Comparison of ENCODE assay signal across 28 mouse cellular contexts in genomic region chr4:107292273-107292662, GRCm38 (mm10). TPM values are rescaled to one million over a fixed set of nuclear protein-coding genes. Genes with fewer than 3 reads are reported as not detected.
DNase-seq lines count a peak whose midpoint lies in the region; ATAC-seq and TF ChIP-seq lines count a peak whose summit lies in the region.
"Had no signal": no experiment of that assay in that cellular context is flagged by ENCODE, and none has a peak within 500 bp of the region (broad histone marks: within the 10 kb centered on the region; RNA-seq: fewer than 3 reads in every experiment).

No protein-coding gene starts in this region.

- WGBS in kidney, embryonic 14.5 days = 22% methylated on average over 4 of the region's 4 CpGs
- 21% methylated on average over 4 of the region's 4 CpGs for WGBS in intestine, embryonic 15.5 days
- 32% methylated on average over 4 of the region's 4 CpGs for WGBS in intestine, embryonic 16.5 days
- WGBS in small intestine, adult 2 months = 12% methylated on average over 4 of the region's 4 CpGs

- no peak overlapping the region for H3K4me2 ChIP-seq in kidney, embryonic 14.5 days (replicated peaks; ENCODE audit: low read depth, low read length)
- H3K4me2 ChIP-seq in intestine, embryonic 15.5 days (replicated peaks) = no peak overlapping the region
- no peak overlapping the region for H3K4me2 ChIP-seq in intestine, embryonic 16.5 days (ENCODE audit: low read depth, low read length)
- H3K4me2 ChIP-seq: embryonic facial prominence, embryonic 12.5 days; heart, embryonic 15.5 days; hindbrain, embryonic 15.5 days; limb, embryonic 13.5 days; liver, embryonic 13.5 days had no signal

- no peak overlapping the region for H3K4me3 ChIP-seq in kidney, embryonic 14.5 days (ENCODE audit: low read length)
- no peak overlapping the region for H3K4me3 ChIP-seq in intestine, embryonic 15.5 days (replicated peaks)
- no peak overlapping the region for H3K4me3 ChIP-seq in intestine, embryonic 16.5 days (ENCODE audit: low read length)
- H3K4me3 ChIP-seq in small intestine, adult 2 months (ENCODE audit: low read depth, low read length) = no peak overlapping the region
- H3K4me3 ChIP-seq: embryonic facial prominence, embryonic 12.5 days; erythroblast, embryonic 14.5 days; heart, embryonic 15.5 days; hindbrain, embryonic 15.5 days; limb, embryonic 13.5 days; liver, embryonic 13.5 days; midbrain, embryonic 10.5 days had no signal

- DNase-seq in kidney, adult 9 months = peak; percentile 31
- DNase-seq in gastrocnemius, postnatal 10 days = no peak
- no peak for DNase-seq in right cerebral cortex, postnatal 36 days (ENCODE audit: low spot score in 2 of 2)
- DNase-seq: adrenal gland, adult 2 months; cerebellum, adult 9-11 months; heart, adult 18-20 months; heart, postnatal 4 days; kidney, adult 11 months; kidney, postnatal 4 days; liver, embryonic 13.5 days; retina, postnatal 1 day; thymus, adult 18-20 months had no signal

- no peaks in the 10 kb centered on the region for H3K27me3 ChIP-seq in kidney, embryonic 14.5 days (ENCODE audit: control insufficient read depth, insufficient read depth, low read length)
- no peaks in the 10 kb centered on the region for H3K27me3 ChIP-seq in intestine, embryonic 15.5 days (replicated peaks)
- no peaks in the 10 kb centered on the region for H3K27me3 ChIP-seq in intestine, embryonic 16.5 days (replicated peaks; ENCODE audit: control insufficient read depth, insufficient read depth, low read length)
- H3K27me3 ChIP-seq in small intestine, adult 2 months (ENCODE audit: control insufficient read depth, insufficient read depth, low read length) = no peaks in the 10 kb centered on the region
- H3K27me3 ChIP-seq: embryonic facial prominence, embryonic 12.5 days; heart, embryonic 15.5 days; hindbrain, embryonic 15.5 days; limb, embryonic 13.5 days had no signal

- H3K4me1 ChIP-seq in kidney, embryonic 14.5 days (ENCODE audit: control insufficient read depth, insufficient read depth, low read length) = no peaks in the 10 kb centered on the region
- H3K4me1 ChIP-seq in intestine, embryonic 15.5 days (replicated peaks) = peaks cover 8% of the 10 kb centered on the region; the same call in 1 of the 2 replicates
- peaks cover 9% of the 10 kb centered on the region for H3K4me1 ChIP-seq in intestine, embryonic 16.5 days (ENCODE audit: control insufficient read depth, insufficient read depth, low read length)
- H3K4me1 ChIP-seq in small intestine, adult 2 months (ENCODE audit: control insufficient read depth, insufficient read depth, insufficient read length, low read length) = peaks cover 10% of the 10 kb centered on the region
- H3K4me1 ChIP-seq: embryonic facial prominence, embryonic 12.5 days; heart, embryonic 15.5 days; hindbrain, embryonic 15.5 days; limb, embryonic 13.5 days; midbrain, embryonic 10.5 days had no signal

- H3K27ac ChIP-seq in kidney, embryonic 14.5 days (ENCODE audit: low read depth, low read length) = no peak overlapping the region
- no peak overlapping the region for H3K27ac ChIP-seq in intestine, embryonic 15.5 days
- H3K27ac ChIP-seq in intestine, embryonic 16.5 days (ENCODE audit: low read length) = no peak overlapping the region
- peak overlapping the region; percentile 76 for H3K27ac ChIP-seq in small intestine, adult 2 months (ENCODE audit: insufficient read depth, low read depth, low read length)
- H3K27ac ChIP-seq: embryonic facial prominence, embryonic 12.5 days; heart, embryonic 15.5 days; hindbrain, embryonic 15.5 days; limb, embryonic 13.5 days; liver, embryonic 13.5 days; midbrain, embryonic 10.5 days had no signal

- TF ChIP-seq POLR2A in small intestine, adult 2 months (IDR thresholded peaks at IDR 0.05; ENCODE audit: low read depth, low read length) = no peak

- H3K9me3 ChIP-seq in kidney, embryonic 14.5 days (ENCODE audit: control insufficient read depth, low read length) = no peaks in the 10 kb centered on the region
- H3K9me3 ChIP-seq in intestine, embryonic 15.5 days = no peaks in the 10 kb centered on the region
- H3K9me3 ChIP-seq in intestine, embryonic 16.5 days (ENCODE audit: control insufficient read depth, low read length) = no peaks in the 10 kb centered on the region
- H3K9me3 ChIP-seq: embryonic facial prominence, embryonic 12.5 days; heart, embryonic 15.5 days; hindbrain, embryonic 15.5 days; limb, embryonic 13.5 days; liver, embryonic 13.5 days; midbrain, embryonic 10.5 days had no signal

- no peak for ATAC-seq in kidney, embryonic 14.5 days (ENCODE audit: low FRiP score, low TSS enrichment)
- peak; percentile 76 for ATAC-seq in intestine, embryonic 15.5 days
- peak; percentile 80 for ATAC-seq in intestine, embryonic 16.5 days

- TF ChIP-seq CTCF in small intestine, adult 2 months (IDR thresholded peaks at IDR 0.05; ENCODE audit: extremely low read depth, insufficient read length, insufficient replicate concordance, low read depth, low read length) = no peak

- H3K9ac ChIP-seq in kidney, embryonic 14.5 days (ENCODE audit: low read depth, low read length) = no peak overlapping the region
- H3K9ac ChIP-seq in intestine, embryonic 15.5 days = no peak overlapping the region
- no peak overlapping the region for H3K9ac ChIP-seq in intestine, embryonic 16.5 days (ENCODE audit: low read depth, low read length)
- H3K9ac ChIP-seq: embryonic facial prominence, embryonic 12.5 days; heart, embryonic 15.5 days; hindbrain, embryonic 15.5 days; limb, embryonic 13.5 days; liver, embryonic 13.5 days had no signal

- H3K36me3 ChIP-seq in kidney, embryonic 14.5 days (ENCODE audit: control insufficient read depth, insufficient read depth, low read length) = no peaks in the 10 kb centered on the region
- H3K36me3 ChIP-seq in intestine, embryonic 15.5 days = no peaks in the 10 kb centered on the region
- no peaks in the 10 kb centered on the region for H3K36me3 ChIP-seq in intestine, embryonic 16.5 days (ENCODE audit: control insufficient read depth, insufficient read depth, low read length)
- H3K36me3 ChIP-seq in small intestine, adult 2 months (ENCODE audit: control insufficient read depth, insufficient read depth, low read length) = no peaks in the 10 kb centered on the region
- H3K36me3 ChIP-seq: embryonic facial prominence, embryonic 12.5 days; heart, embryonic 15.5 days; hindbrain, embryonic 15.5 days; limb, embryonic 13.5 days; liver, embryonic 13.5 days; midbrain, embryonic 10.5 days had no signal

RNA-seq across cellular contexts. Expression of gene Dio1, which starts 14.7 kb away (rescaled TPM):
- polyA plus RNA-seq in kidney, embryonic 14.5 days (2014; fragmentation: Nextera tagmentation; extraction: Ambion mirVana) = 0.38 TPM in 1 of 2 replicates, not detected in the other
- polyA plus RNA-seq in intestine, embryonic 15.5 days (2015; fragmentation: Nextera tagmentation; extraction: Ambion mirVana) = 1.5 and 1.9 TPM in 2 replicates
- 3.3 and 5.2 TPM in 2 replicates for polyA plus RNA-seq in intestine, embryonic 16.5 days (2015; fragmentation: Nextera tagmentation; extraction: Ambion mirVana)
- polyA plus RNA-seq in small intestine, adult 2 months (2012; rRNA removed) = 18.6 and 73.4 TPM in 2 replicates
- under 1 TPM in 1 of 2 experiments, not detected in 1; 0.33 TPM for total RNA-seq in gastrocnemius, postnatal 10 days (2021)
- total RNA-seq: heart, adult 18-20 months; heart, postnatal 4 days; layer of hippocampus, postnatal 10 days; left cerebral cortex, postnatal 14 days; monocyte, adult 5-6 weeks had no signal
- polyA plus RNA-seq: cortical plate, adult 2 months; embryonic facial prominence, embryonic 12.5 days; erythroblast, embryonic 14.5 days; heart, embryonic 15.5 days; hindbrain, embryonic 15.5 days; limb, embryonic 13.5 days; liver, embryonic 13.5 days; midbrain, embryonic 10.5 days; neural tube, embryonic 11.5 days; urinary bladder, adult 2 months had no signal

RNA-seq across cellular contexts. Expression of gene Yipf1, which starts 21.9 kb away (rescaled TPM):
- polyA plus RNA-seq in kidney, embryonic 14.5 days (2014; fragmentation: Nextera tagmentation; extraction: Ambion mirVana) = 44.6 and 51.4 TPM in 2 replicates
- 69.3 and 76.8 TPM in 2 replicates for polyA plus RNA-seq in intestine, embryonic 15.5 days (2015; fragmentation: Nextera tagmentation; extraction: Ambion mirVana)
- polyA plus RNA-seq in intestine, embryonic 16.5 days (2015; fragmentation: Nextera tagmentation; extraction: Ambion mirVana) = 84.5 and 88.5 TPM in 2 replicates
- 34.2 and 59.3 TPM in 2 replicates for polyA plus RNA-seq in small intestine, adult 2 months (2012; rRNA removed)
- 10 to 100 TPM; 14.8 to 17.8 TPM for total RNA-seq in gastrocnemius, postnatal 10 days (2021)

RNA-seq across cellular contexts. Expression of gene Hspb11, which starts 38.9 kb away (rescaled TPM):
- polyA plus RNA-seq in kidney, embryonic 14.5 days (2014; fragmentation: Nextera tagmentation; extraction: Ambion mirVana) = 39.6 and 56.6 TPM in 2 replicates
- 29.4 and 31.9 TPM in 2 replicates for polyA plus RNA-seq in intestine, embryonic 15.5 days (2015; fragmentation: Nextera tagmentation; extraction: Ambion mirVana)
- polyA plus RNA-seq in intestine, embryonic 16.5 days (2015; fragmentation: Nextera tagmentation; extraction: Ambion mirVana) = 22.6 and 26.7 TPM in 2 replicates
- 0.65 TPM in 1 of 2 replicates, not detected in the other for polyA plus RNA-seq in small intestine, adult 2 months (2012; rRNA removed)
- 10 to 100 TPM; 21.7 to 26.0 TPM for total RNA-seq in gastrocnemius, postnatal 10 days (2021)

RNA-seq across cellular contexts. Expression of gene Lrrc42, which starts 38.9 kb away (rescaled TPM):
- polyA plus RNA-seq in kidney, embryonic 14.5 days (2014; fragmentation: Nextera tagmentation; extraction: Ambion mirVana) = 101 and 113 TPM in 2 replicates
- polyA plus RNA-seq in intestine, embryonic 15.5 days (2015; fragmentation: Nextera tagmentation; extraction: Ambion mirVana) = 53.5 TPM in 2 replicates
- 48.3 and 49.6 TPM in 2 replicates for polyA plus RNA-seq in intestine, embryonic 16.5 days (2015; fragmentation: Nextera tagmentation; extraction: Ambion mirVana)
- 4.0 and 9.3 TPM in 2 replicates for polyA plus RNA-seq in small intestine, adult 2 months (2012; rRNA removed)
- total RNA-seq in gastrocnemius, postnatal 10 days (2021) = 10 to 100 TPM; 16.4 to 17.6 TPM

Comparison
In these comparisons a context has a peak if more than half of its experiments do, and no peak if none do; other contexts are left out.
1. RNA of gene Hspb11, which starts 38.9 kb away (polyA plus RNA-seq): 39.6 to 56.6 TPM in kidney, embryonic 14.5 days, 29.4 to 31.9 TPM in intestine, embryonic 15.5 days and 22.6 to 26.7 TPM in intestine, embryonic 16.5 days; 0.65 TPM in small intestine, adult 2 months; every median in the first group is over 10 times any median in the second.